Mouse (Mus musculus) c-Kit-positive CD71-positive TER-119-negative erythroid progenitor cells, embryonic 14.5 days (primary cell): Measurements from ENCODE around the gene Ppp2r5b.

ENCODE experiments used
- DNase-seq: peaks from one replicate; pipeline ENCODE4 v3.0.0-alpha.2; 2013; ENCODE audit warnings: low read depth

Gene Ppp2r5b

DNA sequence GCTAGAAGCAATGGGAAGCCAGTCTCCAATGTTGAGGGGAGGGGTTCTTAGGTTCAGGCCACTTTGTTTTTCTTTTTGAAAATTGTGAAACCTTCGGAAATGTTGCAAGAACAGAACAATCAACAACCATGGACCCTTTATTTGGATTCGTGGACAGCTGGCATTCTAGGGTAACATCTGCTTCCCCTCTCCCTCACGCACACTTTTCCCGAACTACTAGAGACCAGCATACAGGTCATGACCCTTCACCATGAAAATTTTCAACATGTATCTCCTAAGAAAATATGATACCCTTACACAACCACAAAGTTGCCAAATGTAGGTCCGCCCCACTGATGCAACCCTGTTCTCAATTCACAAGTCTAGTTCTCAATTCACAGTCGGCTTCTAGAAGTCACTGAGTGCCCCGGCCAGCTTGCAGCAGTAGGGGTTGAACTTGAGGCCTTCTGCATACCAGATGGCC lies 33.0 kb upstream of the Ppp2r5b start:
- no peak for DNase-seq

DNA sequence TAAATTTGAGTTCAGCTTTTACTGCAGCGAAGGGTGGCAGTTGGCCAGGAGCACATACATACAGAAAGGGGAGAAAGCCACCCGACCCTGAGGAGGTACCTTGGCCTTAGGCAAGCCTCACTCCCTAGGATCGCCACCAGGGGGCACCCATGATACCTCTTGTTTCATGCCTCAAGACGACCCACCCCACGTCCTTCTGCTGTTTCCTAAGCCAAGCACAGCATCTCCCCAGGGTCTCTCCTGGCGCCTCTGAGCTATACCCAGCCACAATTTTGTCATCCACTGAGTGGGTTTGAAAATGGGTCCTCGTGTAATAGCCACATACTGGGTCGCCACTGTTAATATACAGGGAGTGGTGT lies 32.5 kb upstream of the Ppp2r5b start:
- DNase-seq: peak; percentile 85

DNA sequence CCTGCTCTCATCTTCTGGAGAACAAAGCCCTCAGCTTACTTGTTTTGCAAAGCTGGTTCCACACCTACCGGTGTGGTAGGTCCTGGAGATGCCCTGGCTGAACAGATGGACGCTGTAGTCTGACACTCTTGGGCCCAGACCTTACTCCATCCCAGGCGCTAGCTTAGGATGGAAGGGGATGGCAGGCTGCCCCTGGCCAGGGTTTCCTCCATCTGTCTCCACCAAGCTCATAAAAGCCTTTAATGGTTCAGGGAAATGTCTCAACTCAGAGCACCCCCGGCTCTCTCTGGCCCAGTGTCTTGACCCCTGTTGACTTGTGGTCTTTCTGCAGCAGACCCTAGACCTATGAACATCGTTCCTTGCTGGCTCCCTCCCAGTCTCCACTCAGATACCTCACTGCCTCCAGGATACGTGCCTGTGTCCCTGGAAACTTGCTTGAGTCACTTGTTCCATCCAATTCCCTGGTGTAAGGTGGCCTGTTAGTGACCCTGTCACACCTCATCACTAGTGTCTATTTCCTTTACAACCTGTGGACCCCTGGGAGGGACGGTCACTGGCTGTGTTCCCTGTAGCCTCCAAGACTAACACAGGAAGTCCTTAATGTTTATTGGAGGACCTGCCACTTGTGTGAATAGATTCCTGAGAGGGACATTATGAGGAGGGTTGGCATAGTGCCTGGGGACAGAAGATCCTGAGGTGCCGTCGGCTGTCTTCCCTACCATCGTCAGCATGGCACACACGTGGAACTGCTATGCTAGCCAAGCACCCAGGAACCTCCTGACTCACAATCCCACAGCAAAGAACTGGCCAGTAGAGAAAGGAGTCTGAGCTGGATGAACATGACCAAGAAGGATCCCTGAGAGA lies 31.9 kb upstream of the Ppp2r5b start:
- DNase-seq: no peak

DNA sequence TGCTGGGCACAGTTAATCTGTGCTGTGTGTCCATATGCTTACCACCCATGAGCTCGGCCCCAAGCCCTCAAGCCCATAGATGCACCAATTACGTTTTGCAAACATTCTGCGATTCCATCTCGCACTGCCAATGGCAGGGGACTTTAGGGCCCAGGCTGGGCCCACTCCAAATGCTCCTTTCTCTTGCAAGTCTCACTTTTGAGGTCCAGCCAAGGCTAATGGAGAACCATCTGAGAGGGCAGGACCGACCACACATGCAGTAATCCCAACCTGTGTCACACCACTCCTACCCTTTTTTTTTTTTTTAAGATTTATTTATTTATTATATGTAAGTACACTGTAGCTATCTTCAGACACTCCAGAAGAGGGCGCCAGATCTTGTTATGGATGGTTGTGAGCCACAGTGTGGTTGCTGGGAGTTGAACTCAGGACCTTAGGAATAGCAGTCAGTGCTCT lies 30.1 kb upstream of the Ppp2r5b start:
- no peak for DNase-seq

DNA sequence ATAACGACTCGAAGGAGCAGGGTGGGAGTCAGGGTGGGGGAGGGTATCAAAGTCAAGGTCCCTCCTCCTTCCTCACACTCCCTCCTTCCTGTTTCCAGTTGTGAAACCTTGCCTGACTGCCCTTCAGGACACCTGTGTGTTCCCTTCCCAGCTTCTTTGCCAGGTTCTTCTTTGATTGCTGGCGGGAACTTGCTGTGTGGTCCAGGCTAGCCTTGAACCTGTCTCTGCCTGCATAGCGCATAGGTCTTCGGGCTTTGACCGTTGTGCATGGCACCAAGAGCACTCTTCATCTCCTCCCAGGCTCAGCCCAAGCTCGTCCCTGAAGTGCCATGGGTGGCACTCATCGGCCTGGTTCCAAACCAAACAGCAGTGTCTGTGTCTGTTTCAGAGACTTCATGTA lies 29.3 kb upstream of the Ppp2r5b start:
- DNase-seq: no peak

DNA sequence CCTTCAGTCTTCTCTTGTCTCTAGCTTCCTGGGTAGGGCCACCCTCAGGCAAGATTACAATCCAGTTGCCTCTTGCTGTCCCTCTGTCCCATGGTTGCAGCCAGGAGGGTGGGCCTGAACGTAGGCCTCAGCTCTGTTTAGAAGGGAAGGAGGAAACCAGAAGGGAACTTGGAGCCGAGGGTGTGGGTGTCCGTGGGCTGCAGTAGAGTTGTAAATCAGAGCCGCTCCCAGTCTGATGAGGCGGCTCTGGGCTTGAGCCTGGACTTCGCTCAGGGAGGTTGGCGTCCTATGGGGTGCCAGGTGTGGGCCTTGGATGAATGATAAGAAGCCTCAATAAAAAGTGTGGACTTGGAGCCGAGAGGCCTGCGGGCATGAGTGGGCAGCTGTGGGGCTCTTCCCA lies 28.5 kb upstream of the Ppp2r5b start:
- DNase-seq: no peak

DNA sequence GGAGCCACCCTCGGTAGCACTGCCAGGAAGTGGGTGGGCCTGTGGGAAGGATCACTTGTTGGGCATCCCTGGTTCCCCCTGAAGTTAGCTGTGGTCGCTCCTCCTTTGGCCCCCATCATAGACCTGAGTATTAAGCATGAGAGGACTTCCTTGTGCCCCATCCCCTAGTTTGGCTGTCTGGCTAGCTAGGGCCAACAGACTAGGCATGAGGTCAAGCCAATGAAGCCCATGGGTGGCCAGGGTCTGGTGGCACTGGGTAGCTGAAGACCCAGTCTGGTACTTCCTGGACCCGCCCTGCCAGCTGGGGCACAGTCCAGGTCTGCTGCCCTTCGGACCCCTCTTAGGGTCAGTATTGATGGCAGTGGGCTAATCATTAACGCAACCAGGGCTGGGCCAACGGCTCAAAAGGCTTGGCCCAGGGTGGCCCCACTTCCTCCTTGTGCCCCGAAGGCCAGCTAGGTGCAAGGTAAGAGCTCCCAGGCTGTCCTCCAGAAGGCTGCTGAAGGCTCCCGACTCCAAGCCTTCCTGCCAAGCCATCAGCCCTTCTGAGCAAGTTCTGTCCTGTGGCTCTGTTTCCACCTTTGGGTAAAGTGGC lies 27.3 kb upstream of the Ppp2r5b start:
- no peak for DNase-seq

DNA sequence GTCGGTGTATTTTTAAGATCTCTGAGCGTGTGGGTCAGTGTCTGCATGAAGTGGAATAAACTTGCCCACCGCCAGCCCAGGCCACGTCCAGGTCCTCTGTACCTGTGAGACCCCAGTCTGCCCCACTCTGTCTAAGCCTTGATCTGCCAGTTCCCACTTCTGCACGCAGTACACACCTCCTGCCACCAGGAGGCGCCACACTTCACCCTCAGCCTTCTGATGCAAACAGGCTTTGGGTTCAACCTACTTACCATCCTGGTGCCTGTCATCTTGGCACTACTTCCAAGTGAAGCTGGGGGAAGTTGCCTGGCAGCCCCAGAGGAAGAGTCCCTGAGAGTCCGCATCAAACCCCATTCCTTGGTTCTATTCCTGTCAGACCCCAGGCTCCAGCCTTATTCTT lies 26.6 kb upstream of the Ppp2r5b start:
- DNase-seq: no peak

DNA sequence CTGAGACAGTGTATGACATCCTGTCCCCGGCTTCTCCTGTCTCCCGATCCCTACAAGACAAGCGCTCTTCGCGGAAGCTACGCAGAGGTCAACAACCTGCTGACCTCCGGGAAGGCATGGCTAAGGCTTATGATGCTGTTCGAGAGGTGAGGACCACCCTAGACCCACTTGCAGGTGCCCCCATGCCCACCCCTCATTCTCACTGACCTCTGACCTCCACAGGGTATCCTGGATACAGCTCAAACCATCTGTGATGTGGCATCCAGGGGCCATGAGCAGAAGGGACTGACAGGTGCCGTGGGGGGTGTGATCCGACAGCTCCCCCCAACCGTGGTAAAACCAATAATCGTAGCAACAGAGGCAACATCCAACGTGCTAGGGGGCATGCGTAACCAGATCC lies 25.7 kb upstream of the Ppp2r5b start:
- no peak for DNase-seq

DNA sequence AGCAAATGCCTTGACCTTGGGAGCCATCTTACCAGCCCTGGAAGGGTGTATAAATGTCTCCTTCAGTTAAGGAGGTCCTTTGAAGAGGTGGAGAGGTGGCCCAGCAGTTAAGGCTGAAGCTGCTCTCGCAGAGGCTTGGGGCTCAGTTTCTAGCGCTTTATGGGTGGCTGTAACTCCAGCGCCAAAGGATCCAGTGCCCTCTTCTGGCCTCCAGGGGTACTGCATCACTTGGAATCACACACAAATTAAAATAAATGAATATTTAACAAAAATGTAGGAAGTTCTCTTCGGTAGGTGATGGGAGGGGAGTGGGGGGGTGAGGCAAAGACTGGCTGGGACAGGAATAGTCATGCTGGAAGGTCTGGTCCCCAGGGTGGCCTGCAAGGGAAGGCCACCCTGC lies 25.3 kb upstream of the Ppp2r5b start:
- DNase-seq: no peak

DNA sequence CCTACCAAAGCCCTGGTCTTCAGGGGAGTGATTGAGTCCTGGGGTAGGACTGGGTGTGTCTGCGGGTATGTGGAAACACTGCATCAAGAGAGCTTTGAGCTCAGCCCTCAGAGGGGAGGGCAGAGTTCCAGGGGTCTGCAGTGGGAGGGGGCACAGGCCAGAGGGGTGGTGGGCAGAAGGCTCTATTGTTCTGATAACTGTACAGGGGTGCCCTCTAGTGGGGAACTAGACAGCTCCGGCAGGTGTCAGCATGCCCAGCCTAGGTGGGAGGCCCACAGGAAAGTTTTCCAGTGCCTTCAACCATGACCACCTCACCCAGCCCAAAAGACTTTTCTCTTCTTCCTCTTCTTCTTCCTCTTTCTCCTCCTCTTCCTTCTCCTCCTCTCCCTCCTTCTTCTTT lies 24.8 kb upstream of the Ppp2r5b start:
- no peak for DNase-seq

DNA sequence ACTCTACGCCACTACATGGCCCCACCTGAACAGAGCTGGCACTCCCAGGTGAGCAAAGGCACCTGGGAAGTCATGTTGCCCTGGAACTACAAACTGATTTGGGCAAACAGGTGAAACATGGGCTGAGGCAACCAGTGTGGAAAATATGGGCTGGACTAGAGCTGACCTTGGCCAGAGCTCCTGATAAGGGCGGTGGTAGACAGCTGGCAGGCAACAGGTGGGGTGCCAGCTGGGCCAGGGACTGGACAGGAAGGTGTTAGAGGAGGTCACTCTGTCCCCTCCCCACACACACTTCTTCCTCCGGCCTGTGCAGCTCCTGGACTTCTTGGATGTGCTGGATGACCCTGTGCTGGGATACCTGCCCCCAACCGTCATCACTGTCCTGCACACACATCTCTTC lies 17.3 kb upstream of the Ppp2r5b start:
- no peak for DNase-seq

DNA sequence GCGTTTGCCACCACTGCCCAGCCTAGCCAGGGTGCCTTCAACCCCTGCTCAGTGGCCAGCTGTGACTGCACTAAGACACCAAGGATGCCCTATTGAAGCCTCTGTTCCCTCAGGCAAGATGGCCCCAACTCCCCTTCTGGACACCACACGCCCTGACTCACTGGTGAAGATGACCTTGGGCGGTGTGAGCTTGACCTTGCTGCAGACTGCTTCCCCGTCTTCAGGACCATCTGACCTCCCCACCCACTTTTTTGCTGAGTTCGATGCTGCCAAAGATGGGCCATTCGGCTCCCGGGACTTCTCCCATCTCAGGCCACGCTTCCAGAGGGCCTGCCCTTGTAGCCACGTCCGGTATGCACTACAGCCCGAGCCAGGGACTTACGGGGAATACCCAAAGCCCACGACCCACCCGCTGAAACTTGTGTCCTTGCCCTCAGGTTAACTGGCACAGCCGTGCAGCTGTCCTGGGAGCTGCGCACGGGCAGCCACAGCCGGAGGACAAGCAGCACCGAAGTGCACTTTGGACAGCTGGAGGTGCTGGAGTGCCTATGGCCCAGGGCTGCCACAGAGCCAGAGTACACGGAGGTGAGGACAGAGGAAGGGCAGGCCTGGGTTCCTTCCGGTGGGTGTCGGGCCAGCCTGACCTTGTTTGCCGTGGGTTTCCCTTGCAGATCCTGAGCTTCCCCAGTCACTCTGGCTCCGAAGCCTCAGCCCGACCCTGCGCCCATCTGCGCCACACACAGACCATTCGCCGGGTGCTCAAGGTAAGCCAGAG lies 12.0 kb upstream of the Ppp2r5b start:
- DNase-seq: no peak

DNA sequence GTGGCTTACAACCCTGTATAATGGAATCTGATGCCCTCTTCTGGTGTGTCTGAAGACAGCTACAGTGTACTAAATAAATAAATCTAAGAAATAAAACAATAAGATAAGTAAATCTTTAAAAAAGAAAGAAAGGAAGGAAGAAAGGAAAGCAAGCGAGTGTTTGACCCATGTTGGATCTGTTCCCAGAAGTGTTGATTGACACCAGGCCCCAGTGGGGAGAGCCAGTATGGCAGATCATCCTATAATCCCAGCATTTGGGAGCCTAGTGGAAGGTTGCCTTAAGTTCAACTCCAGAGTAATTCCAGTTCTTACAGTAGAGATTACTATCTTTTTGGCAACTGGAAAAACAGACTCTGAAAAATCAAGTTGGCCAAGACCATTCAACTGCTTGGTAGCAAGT lies 10.1 kb upstream of the Ppp2r5b start:
- no peak for DNase-seq

DNA sequence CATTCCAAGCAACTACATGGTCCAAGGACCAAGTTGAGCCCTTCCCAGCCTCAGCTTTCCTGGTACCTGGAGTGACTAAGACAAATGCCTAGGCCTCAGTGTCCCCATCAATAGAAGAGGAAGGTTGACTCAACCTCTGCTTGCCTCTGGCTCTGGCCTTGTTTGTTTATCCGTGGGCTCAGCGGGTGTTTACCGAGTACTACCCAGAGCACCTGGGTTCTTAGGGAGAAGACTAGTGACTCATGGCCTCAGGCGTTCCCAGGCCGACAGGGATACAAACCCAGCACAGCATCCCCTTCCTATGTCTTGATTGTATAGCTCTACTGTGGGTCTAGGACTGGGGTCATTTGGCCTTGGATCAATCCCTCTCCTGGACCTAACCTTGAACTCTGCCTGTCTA lies 7.6 kb upstream of the Ppp2r5b start:
- DNase-seq: no peak

DNA sequence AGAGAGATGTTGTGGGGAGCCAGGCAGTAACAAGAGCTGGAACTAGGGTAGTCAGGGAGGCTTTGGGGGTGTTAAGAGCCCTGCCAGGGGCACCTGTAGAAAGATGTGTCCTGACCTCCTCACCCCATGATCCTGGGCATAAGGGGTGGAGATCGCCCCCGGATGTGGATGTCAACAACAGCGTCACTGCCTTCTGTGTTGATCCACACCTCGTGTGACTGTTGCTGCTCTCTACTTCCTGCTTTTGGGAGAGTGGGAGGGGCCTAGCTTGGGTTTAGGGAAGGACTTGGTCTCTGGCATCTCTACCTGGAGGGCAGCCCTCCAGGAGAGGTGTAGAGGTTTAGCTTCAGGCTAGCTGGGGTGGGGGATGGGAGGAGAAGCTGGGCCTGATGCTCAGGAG lies 6.6 kb upstream of the Ppp2r5b start:
- DNase-seq: peak; percentile 46

DNA sequence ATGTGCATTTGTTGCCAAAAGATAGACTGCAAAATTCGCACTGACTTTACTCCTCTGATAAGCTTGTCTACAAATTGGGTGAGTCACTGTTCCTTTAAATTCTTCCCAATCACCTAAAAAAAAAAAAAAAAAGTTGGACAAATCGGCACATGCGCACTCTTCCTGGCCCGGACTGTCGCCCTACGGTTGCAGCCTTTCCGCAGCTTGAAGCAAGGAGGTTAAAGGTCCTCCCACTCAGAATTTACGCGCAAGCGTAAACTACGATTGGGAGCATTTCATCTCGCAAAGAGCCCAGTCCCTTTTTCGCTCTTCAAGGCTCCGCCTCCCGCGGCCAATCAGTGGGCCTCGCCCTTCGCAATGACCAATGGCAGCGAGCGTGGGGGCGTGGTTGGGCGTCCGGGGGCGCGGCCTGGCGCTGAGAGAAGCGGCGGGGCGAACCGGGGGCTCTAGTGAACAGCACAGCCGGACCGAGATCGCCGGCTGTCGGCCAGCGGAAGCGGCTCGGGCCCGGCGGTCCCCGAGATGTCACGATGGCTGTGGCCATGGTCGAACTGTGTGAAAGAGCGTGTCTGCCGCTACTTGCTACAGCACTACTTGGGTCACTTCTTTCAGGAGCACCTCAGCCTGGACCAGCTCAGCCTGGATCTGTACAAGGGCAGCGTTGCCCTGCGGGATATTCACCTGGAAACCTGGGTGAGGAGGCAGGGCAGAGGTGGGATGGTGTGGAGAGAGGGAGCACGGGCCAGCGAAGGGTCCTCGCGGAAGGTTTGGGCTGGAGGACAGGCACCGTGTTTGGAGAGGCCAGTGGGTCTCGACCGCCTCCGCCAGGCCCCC lies 5.8 kb upstream of the Ppp2r5b start, which contains the start of gene Atg2a:
Gene Atg2a (plus strand): TSS at position 395 of the 834 bp plus-strand sequence.
- DNase-seq: peak; percentile 99

DNA sequence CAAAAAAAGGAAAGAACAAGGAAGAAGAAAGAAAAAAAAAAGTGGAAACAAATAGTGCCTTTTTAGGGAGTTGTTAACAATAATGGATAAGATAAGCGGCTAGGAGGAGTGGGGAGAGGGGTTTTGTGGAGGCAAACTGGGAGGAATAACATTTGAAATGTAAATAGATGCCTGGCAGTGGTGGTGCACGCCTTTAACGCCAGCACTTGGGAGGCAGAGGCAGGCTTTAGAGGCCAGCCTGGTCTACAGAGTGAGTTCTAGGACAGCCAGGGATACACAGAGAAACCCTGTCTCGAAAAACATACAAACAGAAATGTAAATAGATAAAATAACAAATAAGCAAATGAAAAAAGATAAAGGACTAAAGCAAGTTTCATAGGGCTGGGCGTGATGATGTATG lies 5.1 kb upstream of the Ppp2r5b start:
- DNase-seq: no peak

DNA sequence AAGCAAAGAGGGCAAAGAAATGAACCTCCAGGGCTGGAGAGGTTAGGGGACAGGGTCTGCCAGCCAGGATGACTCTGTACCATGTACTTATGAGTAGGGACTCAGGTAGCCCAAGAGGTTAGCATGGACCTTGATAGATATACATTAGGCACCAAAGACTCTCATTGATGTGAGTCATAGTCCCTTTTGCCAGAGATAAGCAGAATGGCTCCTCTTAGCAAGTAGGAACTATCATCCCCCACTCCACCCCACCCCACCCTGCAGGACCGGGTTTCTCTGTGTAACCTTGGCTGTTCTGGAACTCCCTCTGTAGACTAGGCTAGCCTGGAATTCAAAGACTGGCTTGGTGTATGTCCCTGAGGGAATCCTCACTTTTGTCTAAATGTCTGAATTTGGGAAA lies 4.5 kb upstream of the Ppp2r5b start:
- peak; percentile 46 for DNase-seq

DNA sequence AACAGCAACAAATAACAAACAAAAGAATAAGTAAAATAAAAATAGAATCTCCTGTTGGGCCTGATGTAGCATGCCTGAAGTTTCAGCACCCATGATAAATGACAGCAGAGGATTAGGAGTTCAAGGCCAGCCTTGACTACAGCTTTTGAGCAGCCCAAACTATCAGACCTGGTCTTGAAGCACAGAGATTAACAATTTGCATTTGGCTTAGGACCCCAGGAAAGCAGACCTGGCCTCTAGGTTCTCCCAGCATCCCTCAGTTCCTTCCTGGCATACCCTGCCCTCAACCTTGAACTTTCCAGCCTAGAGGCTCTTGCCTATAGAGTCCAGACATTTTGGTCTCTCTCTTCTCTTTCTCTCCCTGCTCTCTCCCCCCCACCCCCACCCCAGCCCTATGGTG lies 3.1 kb upstream of the Ppp2r5b start:
- DNase-seq: no peak

DNA sequence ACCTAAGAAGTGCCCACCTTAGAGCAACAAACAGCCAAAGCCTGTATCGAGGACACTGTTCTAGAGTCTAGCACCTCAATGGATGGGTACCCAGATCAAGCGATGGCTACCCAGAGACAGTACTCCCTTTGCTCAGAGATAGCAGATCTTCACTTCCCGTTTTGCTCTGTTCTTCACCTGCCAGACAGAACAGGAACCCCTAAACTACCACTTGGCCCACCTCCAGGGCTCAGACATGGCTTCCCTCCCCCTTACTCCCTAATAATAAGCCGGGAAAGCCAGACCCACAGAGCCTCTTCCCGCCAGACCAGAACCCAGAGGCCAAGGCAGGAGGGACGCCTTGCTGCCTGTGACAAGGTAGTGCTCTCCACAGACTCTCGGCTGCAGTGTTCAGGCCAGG lies 1.2 kb upstream of the Ppp2r5b start:
- DNase-seq: no peak

DNA sequence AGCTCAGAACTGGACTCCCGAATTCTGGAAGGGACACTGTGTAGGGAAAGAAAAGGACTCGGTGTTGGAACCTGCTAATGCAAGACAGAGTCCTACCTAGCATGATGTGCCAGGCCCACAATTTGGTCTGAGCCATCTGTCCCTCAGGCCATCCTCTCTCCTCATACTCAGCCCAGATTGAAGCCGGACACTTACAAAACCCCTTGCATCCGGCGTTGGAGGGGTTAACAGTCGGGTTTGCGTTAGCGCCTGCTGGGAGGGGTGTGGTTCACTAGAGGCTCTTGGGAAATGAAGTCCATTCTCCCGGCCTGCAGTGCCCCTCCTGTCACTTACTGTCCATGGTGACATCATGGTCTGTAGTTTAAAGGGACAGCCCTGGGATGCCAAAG lies 375 bp upstream of the Ppp2r5b start:
- DNase-seq: peak; percentile 81
